Mouse (Mus musculus): ENCODE results near the gene Ston2. TPM values are rescaled to one million over a fixed set of nuclear protein-coding genes. Genes with fewer than 3 reads are reported as not detected.
"Not testable (repeated sequence)": the region's sequence is repeated elsewhere in the genome, so short reads cannot be mapped to it uniquely, and the experiment has no call there.

The Ston2 gene
- total RNA-seq, 2 experiments from 2014 or later: 3.7 to 3.8 TPM

DNA sequence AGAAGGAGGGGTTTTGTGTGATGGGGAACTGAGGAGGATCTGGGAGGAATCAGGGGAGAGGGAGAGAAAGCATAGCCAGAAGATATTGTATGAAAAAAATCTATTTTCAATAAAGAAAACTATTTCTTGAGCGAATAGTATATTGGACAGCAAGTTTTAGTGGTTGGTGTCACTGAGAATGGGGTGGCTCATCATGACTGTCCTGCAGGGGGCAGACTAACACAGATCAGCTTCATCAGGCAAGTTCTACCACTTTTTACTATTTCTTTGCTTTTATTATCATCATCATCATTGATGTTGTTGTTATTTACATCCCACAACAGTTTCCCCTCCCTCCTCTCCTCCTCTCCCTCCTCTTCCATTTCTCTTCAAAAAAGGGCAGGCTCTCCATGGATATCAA lies 163.2 kb downstream of the Ston2 start:
- intact Hi-C loops (cut with DNase I): no loop called here
- peak in 1 of 2 experiments; percentile 40 for DNase-seq

DNA sequence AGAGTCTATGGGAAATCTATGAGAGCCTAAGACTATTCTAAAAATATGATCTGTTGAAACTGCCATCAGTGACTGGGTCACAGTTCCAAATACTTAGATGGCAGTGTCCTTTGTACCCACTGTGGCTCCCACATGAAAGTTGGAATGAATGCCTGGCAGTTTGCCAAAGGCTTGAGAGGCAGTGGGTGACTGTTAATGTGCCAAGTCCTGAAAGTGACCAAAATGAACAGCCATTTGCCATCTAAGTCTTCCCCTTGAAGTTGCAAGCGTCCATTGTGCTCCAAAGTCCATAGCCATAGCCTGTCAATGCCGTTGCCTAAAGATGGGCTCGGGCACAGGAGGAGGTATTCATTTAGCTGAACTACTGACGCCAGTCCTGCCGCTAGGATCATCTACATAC lies 178.8 kb downstream of the Ston2 start:
- no peak for DNase-seq
- intact Hi-C loops (cut with DNase I): no loop called here

DNA sequence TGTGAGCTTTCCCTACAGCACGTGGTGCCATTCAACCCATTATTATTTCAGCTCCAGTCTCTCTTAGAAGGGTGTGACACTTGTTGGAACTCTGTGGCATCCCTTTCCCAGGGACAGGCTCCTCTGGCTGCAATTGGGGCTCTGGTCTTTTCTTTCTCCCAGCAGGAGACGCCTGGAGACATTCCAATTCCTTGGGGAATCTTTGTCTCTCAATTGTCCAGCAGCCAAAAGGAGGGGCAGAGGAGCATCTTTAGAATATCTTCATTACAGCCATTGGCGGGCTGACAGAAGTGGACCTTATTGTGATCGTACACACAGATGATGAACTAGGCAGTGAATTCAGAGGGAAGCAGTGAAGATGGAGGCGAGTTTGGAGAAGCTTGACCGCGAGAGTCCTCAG lies 180.5 kb downstream of the Ston2 start:
- no peak for DNase-seq
- intact Hi-C loops (cut with DNase I): no loop called here

DNA sequence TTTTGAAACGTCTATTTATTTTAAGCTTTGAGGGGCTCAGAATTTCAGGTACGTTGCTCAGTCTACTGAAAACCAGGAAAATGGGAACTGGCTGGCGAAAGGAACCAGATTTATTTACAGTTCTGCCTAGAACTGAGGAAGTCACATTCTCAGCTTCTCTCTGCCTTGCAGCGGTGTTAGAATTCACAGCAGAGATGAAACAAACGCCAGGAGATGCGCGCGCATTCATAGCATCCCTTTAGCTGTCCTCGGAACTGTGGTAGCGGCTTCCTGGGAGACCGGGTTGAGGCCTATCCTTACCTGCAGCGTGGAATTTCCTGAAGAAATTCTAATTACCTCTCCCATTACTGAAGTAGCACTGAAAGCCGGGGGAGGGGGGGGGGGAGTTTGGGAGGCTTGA lies 181.5 kb downstream of the Ston2 start:
- intact Hi-C loops (cut with DNase I): no loop called here
- no peak for DNase-seq

DNA sequence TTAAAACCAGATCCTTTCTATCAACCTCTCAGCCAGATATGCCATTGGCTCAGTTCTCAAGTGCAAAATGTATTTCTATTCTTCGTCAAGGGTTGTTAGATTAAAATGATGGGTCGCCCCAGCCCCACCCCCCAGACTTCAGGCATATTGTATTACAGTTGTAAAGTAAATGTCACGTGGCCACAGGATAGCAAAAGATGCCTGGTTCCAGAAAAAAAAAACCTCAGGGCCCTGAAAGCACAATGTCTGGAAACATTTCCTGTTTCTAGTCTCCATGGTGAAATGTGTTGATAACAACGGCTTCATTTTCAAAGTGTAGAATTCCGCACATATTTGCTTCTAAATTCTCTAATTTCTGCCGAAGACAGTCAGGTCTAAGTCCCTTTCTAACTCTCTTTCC lies 183.6 kb downstream of the Ston2 start:
- DNase-seq: no peak
- intact Hi-C loops (cut with DNase I): no loop called here

DNA sequence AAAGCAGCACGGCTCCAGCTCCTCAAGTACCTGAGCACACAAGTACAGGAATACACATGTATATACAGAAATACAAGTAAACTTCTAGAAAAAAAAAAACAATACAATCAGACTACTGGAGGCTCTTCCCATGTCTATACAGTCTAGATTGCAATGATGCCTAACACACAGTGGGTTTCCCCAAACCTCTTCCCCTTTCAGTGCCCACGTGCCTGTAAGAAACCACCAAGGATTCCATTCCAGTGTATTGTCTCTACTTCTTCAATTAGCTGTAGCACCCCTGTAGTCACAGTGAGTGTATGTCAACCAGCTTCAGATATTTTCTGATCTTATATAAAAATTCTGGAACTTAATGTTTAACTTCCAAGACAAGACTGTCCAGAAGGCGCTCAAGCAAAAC lies 196.1 kb downstream of the Ston2 start:
- DNase-seq: no peak
- intact Hi-C loops (cut with DNase I): loop anchor here (5.0 kb wide), 1 partner anchor 255 kb away; the partner anchor contains the start of gene Sel1l

DNA sequence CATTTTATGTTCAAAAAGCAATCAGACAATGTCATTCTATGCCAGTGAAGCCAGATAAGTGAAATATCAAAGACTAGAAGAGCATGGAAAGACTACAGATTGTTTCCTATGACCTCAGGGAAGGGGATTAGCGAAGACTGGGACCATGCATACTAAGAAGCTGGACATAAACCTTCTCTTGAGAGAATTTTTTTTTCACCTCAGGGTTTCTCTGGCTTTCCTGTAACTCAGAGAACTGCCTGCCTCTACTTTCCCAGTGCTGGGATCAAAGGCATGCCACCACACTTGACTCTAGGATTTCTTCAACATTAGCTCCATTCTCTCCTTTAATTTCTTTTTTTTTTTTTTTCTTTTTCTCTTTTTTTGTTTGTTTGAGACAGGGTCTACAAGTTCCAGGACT lies 197.0 kb downstream of the Ston2 start:
- intact Hi-C loops (cut with DNase I): loop anchor here (5.0 kb wide), 1 partner anchor 256 kb away; the partner anchor contains the start of gene Sel1l
- no peak for DNase-seq

DNA sequence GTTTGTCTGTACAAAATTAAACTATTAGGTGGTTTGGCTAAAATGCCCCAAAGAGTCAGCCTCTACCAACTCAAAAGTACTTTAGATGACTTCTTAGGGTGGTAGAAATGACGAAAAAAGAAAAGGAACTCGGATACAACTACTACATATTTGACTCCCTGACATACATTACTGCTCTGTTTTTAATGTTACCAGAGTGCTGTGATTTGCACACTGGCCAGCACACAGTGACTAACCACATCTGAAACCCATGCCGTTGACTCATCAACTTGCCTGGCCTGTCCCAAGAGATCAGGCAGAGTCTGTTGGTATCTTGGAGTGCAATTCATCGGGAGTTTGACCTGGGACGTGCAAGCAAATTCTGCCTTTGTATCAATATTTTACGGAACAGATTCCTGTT lies 197.5 kb downstream of the Ston2 start:
- intact Hi-C loops (cut with DNase I): loop anchor here (5.0 kb wide), 1 partner anchor 257 kb away; the partner anchor contains the start of gene Sel1l
- DNase-seq: peak; percentile 13 to 29

DNA sequence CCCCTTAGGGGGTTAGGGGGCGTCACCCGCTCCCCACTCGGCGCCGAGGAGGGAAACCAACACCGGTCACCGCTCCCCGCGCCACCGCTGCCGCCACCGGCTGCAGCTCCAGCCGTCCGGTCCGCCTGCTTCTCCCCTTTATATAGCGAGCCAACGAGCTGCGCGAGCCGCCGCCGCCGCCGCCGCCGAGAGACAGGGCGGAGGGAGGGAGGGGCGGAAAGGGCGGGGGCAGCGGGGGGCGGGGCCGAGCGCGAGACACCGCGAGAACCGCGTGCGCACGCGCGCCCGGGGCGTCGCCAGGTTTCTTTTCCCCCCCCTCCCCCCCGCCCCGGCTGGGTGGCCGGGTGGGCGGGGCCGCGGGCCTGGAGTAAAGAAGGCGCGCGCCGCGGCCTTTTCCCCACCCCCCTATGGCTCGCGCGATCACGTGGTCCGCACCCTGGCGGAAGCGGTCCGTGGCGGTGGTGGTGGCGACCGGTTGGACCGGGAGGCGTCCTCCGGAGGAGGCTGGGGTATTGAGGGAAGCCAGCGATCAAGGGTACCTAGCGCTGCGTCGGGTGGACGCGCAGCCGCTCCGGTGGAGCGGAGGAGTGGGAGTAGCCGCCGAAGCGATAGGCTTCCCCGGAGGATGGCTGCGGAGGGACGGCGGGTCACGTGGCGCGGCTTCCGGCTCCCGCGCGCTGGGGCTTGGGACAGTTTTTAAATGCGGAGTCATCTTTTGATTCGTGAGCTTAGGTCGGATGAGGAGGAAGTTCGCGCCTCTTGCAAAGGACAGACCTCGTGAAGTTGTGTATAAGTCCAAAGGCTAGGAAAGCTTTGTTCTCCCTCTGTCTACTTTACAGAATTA lies 198.1 kb downstream of the Ston2 start, which contains the start of gene Gtf2a1:
Gene Gtf2a1, minus strand, starts transcription at position 641 of the 844 bp plus-strand sequence.
- DNase-seq: peak; percentile 94 to 97
- intact Hi-C loops (cut with DNase I): loop anchor here (5.0 to 10.0 kb wide), 2 partner anchors 205 to 257 kb away; partner anchors contain the start of genes Cep128, Sel1l and Tshr

DNA sequence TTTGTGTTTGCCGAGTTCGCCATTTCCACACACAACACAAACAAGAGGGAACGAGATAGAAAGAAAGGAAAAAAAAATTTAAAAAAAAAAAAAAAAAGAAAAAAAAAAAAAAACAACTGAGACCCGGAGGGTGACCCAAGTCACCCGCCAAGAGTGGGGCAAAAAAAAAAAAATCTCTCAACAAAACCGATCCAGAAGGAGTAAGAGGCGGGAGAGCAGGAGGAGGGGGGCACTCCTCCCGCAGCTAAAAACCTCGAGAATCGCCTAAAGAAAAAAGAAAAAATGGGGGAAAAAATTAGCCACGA lies 198.7 kb downstream of the Ston2 start:
- intact Hi-C loops (cut with DNase I): loop anchor here (10.0 kb wide), 1 partner anchor 205 kb away; the partner anchor contains the start of genes Cep128 and Tshr
- no peak for DNase-seq

DNA sequence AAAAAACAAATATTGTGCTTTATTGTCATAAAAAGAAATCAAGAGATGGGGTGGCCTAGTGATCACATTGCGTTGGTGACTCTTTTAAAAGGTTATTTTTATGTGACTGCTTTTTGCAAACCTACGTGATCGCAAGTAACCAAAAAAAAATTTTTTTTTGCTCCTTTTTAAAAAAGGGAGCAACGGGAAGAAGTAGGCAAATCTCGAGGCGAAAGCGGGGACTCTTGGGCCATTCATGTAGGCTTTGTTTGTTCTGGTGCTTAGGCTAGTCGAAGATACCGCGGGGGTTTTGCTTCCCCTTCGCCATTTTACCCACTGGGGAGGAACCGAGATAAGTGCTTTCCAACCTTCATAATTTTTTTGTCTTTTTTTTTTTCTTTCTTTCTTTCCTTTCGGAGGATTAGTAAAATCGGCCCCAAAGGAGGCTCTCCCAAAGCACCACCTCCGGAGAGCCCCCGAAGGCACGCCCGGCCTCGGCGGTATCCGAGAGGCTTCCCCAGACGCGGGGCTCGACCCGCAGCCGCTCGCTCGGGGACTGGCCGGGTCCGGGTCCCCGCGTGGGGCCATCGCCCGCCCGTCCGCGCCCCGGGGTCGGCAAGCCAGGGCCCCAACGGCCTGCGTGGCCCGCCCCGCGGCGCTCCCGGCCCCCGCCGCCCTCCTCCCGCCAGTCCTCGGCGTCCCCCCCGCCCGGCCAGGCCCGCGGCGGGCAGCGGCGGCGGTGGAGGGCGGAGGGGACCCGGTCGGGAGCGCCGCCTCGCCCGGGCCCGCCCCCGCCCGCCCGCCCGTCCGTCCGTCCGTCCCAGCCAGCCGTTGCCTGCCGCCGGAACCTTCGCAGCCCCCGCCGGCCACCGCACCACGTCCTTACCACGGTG lies 199.3 kb downstream of the Ston2 start:
- intact Hi-C loops (cut with DNase I): loop anchor here (10.0 kb wide), 1 partner anchor 204 kb away; the partner anchor contains the start of genes Cep128 and Tshr
- DNase-seq: peak; percentile 62 to 78

DNA sequence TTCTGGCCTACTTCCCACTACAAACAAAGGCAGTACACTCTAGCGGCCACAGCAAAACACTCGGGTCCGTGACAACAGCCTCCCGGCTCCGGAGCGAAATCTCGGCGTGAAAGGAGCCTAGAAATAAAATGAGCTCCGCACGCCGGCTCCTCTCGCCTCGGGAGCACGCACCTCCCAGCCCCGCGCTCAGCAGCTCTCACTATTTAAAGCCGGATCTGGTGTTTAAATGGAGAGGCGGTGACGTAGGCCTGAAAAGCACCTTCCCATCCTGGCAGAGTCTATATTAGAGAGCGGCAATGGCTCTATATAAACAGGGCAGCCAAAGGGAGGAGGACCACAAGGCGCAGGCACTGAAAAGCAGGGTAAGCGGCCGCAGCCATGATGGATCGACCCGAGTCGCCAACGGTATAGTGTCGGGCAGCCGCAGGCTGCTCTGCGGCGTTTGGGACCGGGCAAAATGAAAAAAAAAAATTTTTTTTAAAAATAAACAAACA lies 200.0 kb downstream of the Ston2 start:
- intact Hi-C loops (cut with DNase I): loop anchor here (10.0 kb wide), 1 partner anchor 203 kb away; the partner anchor contains the start of genes Cep128 and Tshr

DNA sequence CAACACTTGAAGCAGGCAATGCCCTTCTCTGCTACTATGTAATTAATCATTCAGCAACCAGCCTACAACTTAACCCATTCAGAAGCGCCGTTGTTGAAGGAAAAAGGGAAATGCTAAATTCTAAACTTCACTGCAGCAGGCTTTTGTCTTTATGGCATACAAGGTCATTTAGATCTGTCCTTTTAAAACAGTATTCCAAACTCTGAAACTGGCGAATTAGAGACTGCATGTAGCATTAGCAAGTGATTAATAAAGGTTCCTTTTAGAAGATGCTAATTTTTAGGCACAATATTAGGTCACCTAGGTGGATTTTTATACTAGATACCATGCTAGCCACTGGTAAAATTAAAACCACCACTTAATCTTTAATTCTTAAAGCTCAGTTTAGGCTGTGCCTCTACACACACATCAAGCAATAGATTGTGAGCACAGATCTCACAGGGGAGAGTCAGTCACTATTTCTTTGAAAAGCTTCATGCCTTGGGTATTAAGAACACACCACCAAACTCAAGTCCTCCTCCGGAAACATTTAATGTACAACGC lies 200.6 kb downstream of the Ston2 start:
- intact Hi-C loops (cut with DNase I): loop anchor here (10.0 kb wide), 1 partner anchor 203 kb away; the partner anchor contains the start of genes Cep128 and Tshr
- no peak for DNase-seq

More for the DNA sequence above, 200.0 kb downstream of the Ston2 start:
- peak; percentile 92 for DNase-seq

DNA sequence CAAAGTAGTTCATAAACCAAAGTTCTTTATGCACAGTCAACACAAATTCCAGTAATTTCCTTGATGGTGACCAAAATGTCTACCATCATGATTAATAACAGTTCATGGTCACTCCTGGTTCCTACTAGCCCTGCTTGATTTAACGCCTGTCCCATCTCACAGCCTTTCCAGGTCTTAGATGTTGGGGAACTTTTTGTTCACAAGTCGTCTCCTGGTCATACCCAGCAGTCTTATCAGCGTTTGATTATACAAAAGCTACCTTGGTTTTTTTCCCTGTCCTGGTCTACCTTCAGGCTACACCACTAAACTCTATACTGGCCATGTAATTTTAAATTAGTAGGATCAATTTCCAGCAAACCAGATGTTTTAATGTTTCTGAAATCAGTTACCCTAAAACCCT lies 201.1 kb downstream of the Ston2 start:
- intact Hi-C loops (cut with DNase I): loop anchor here (10.0 kb wide), 1 partner anchor 202 kb away; the partner anchor contains the start of genes Cep128 and Tshr
- no peak for DNase-seq

DNA sequence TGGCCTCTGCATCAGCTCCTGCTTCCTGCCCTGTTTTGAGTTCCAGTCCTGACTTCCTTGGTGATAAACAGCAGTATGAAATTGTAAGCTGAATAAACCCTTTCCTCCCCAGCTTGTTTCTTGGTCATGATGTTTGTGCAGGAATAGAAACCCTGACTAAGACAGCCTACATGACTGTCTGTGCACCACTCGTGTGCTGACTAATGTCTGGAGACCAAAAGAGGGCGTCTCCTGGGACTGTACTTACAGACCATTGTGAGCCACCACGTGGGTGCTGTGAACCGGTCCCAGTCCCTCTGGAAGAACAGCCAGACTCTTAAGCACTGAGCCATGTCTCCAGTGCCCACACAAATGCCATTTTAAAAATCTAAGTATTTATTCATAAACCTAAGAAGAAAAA lies 202.4 kb downstream of the Ston2 start:
- intact Hi-C loops (cut with DNase I): loop anchor here (10.0 kb wide), 1 partner anchor 201 kb away; the partner anchor contains the start of genes Cep128 and Tshr
- not testable (repeated sequence) for DNase-seq

DNA sequence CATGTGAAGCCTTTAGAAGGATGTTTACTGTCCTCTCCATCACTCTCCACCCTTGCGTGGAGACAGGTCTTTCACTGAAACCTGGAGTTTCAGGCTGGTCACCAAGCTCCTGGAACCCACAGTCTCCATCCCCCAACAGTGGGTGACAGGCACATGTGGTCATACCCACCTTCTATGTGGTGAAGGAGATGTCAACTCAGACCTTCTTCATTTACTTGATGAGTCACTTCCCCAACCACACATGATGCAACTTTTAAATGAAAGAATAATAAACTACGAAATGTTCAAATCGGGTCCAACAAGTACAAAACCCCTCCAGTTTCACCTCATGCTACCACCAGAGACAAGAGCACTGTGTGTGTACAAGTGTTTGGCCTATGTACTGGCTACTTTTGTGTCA lies 203.0 kb downstream of the Ston2 start:
- no peak for DNase-seq
- intact Hi-C loops (cut with DNase I): loop anchor here (10.0 kb wide), 1 partner anchor 200 kb away; the partner anchor contains the start of genes Cep128 and Tshr

DNA sequence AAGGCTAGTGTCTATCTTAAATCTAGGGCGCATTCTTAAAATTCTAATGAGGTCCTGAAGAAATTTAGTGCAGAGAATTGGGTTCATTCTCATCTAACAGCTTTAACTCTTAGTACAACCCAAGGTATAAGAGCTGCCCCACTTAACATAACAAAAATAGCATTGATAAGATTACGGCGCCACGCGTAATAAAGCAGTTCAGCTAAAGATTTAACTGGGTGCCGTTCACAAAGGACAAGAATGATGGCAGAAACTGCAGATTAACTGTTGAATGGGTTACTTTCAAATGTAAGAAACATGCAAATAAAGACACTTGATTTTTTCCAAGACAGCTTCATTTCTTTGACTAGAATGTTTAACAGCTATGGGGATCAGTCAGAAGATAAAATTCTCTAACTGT lies 204.8 kb downstream of the Ston2 start:
- intact Hi-C loops (cut with DNase I): loop anchor here (10.0 kb wide), 1 partner anchor 199 kb away; the partner anchor contains the start of genes Cep128 and Tshr
- no peak for DNase-seq
